Mouse (Mus musculus) hindbrain, embryonic 12.5 days (tissue): ENCODE data around the gene Pck1. TPM values are rescaled to one million over a fixed set of nuclear protein-coding genes. Genes with fewer than 3 reads are reported as not detected.
A peak's percentile ranks its signal among the peaks of the same experiment; 100 is the strongest.

Source experiments
- ATAC-seq: fragments of 200-750 bp; cut with Nextera tagmentation; 2 replicates; pipeline ENCODE4 v1.8.0; 2017; ENCODE audit warnings: moderate TSS enrichment; ENCODE audit not compliant: low FRiP score
- H3K27ac ChIP-seq: fragments of 300-500 bp; sonication (generic); 2 replicates; pipeline ENCODE4 v1.5.1; 2016; ENCODE audit warnings: mild to moderate bottlenecking
- H3K27me3 ChIP-seq: fragments of 300-500 bp; sonication (generic); 2 replicates; pipeline ENCODE4 v1.6.1; 2016; ENCODE audit warnings: mild to moderate bottlenecking
- H3K36me3 ChIP-seq: fragments of 300-500 bp; sonication (generic); 2 replicates; pipeline ENCODE4 v1.6.1; 2016; ENCODE audit warnings: mild to moderate bottlenecking
- H3K4me1 ChIP-seq: fragments of 300-500 bp; sonication (generic); 2 replicates; pipeline ENCODE4 v1.6.1; 2016
- H3K4me2 ChIP-seq: fragments of 300-500 bp; sonication (generic); replicated peaks from 2 replicates; pipeline ENCODE4 v1.6.1; 2016; ENCODE audit warnings: mild to moderate bottlenecking
- H3K4me3 ChIP-seq: fragments of 300-500 bp; sonication (generic); 2 replicates; pipeline ENCODE4 v1.5.1; 2016; ENCODE audit warnings: mild to moderate bottlenecking
- H3K9ac ChIP-seq: fragments of 300-500 bp; sonication (generic); 2 replicates; pipeline ENCODE4 v1.6.1; 2016; ENCODE audit warnings: mild to moderate bottlenecking, moderate library complexity
- H3K9me3 ChIP-seq: fragments of 300-500 bp; sonication (generic); replicated peaks from 2 replicates; pipeline ENCODE4 v1.6.1; 2016; ENCODE audit warnings: mild to moderate bottlenecking
- WGBS: fragments of 180-500 bp; shearing (Covaris S2); methylation state at CpG from one replicate; pipeline ENCODE4 v1.1.7; 2016; 5-methylcytosine and 5-hydroxymethylcytosine counted together
- polyA plus RNA-seq: library from polyadenylated mRNA; unstranded; fragments of >200 nt; fragmentation: Nextera tagmentation; extraction: Ambion mirVana; gene quantifications from 2 replicates; pipeline ENCODE4 v1.2.1, GENCODE M21; 2016

Gene Pck1
- polyA plus RNA-seq, 1 experiment from 2014 or later, result not detected

- Histone ChIP-seq H3K27ac (no peak overlapping the region), H3K4me1 (0 out of 2 replicates have a peak, but pooled peaks cover 5% of the 10 kb centered on the region), H3K36me3 (no peaks in the 10 kb centered on the region), H3K4me3 (no peak overlapping the region), H3K9me3 (no peaks in the 10 kb centered on the region), H3K9ac (no peak overlapping the region), H3K27me3 (peaks cover 4% of the 10 kb centered on the region; the same call in 1 of the 2 replicates), H3K4me2 (no peak overlapping the region)
- no peak for ATAC-seq
- 79% methylated on average over 2 of the region's 2 CpGs for WGBS
Observed at GRCm38 (mm10) chr2:173129111-173129510, 23.7 kb upstream of the Pck1 start.

- no peak overlapping the region for H3K9ac ChIP-seq
- peaks cover 4% of the 10 kb centered on the region; the same call in 1 of the 2 replicates for H3K27me3 ChIP-seq
- no peaks in the 10 kb centered on the region for H3K9me3 ChIP-seq
- H3K27ac ChIP-seq, result no peak overlapping the region
- H3K4me3 ChIP-seq, result no peak overlapping the region
- ATAC-seq, result no peak
- no peak overlapping the region for H3K4me2 ChIP-seq
- WGBS, result 83% methylated on average over 13 of the region's 13 CpGs
- H3K36me3 ChIP-seq, result no peaks in the 10 kb centered on the region
- H3K4me1 ChIP-seq, result 0 out of 2 replicates have a peak, but pooled peaks cover 5% of the 10 kb centered on the region
Observed at GRCm38 (mm10) chr2:173132262-173132661, 20.6 kb upstream of the Pck1 start.

DNA sequence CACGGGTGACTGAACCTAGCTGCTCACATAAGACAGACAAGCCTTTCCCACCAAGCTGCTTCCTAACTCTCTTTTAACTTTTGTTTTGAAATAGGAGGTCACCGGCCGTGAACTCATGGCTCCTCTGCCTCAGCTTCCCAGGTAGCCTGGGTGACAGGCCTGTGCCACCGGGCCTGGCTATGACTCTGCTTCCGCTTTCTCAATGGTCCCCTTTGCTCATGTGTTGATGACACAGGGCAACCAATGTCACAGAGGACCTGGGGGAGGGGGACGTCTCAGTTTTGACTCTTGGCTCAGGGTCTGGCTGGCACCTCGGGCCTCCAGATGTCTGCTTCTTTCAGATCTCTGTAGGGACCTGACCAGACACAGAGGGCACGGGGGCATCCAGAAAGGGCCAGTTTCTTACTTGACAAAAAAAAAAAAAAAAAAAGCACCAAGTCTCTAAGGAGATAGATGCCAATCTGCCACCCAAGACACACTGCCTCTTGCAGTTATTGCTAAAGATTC, 20.0 kb upstream of the Pck1 start:
- ATAC-seq, result no peak
- no peak overlapping the region for H3K4me2 ChIP-seq
- H3K9me3 ChIP-seq, result no peaks in the 10 kb centered on the region
- H3K9ac ChIP-seq, result no peak overlapping the region
- H3K4me3 ChIP-seq, result no peak overlapping the region
- no peak overlapping the region for H3K27ac ChIP-seq
- H3K4me1 ChIP-seq, result 0 out of 2 replicates have a peak, but pooled peaks cover 5% of the 10 kb centered on the region
- no peaks in the 10 kb centered on the region for H3K36me3 ChIP-seq
- H3K27me3 ChIP-seq, result peaks cover 4% of the 10 kb centered on the region; the same call in 1 of the 2 replicates
- 77% methylated on average over 8 of the region's 8 CpGs for WGBS

DNA sequence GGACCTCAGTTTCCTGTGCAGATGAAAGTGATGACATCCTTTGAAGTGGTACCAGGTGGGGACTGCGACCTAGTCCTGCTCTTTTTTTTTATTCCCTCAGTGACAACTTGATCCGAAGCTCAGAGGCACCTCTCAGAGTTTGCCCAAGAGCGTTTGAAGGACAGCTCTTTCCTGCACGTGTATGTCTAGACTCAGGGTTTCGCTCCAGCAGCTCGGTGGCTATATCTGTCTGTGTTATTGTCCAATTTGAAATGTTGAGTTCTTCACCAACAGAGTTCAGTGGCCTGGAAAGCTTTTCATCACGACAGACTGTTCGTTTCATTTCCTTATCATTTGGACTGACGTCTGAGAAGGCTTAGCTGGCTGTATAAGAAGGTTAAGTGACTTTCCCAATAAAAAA, 18.2 kb upstream of the Pck1 start:
- no peak for ATAC-seq
- no peaks in the 10 kb centered on the region for H3K36me3 ChIP-seq
- no peak overlapping the region for H3K27ac ChIP-seq
- H3K4me3 ChIP-seq, result no peak overlapping the region
- H3K27me3 ChIP-seq, result peaks cover 4% of the 10 kb centered on the region; the same call in 1 of the 2 replicates
- 65% methylated on average over 9 of the region's 9 CpGs for WGBS
- H3K4me1 ChIP-seq, result peaks cover 16% of the 10 kb centered on the region
- H3K4me2 ChIP-seq, result no peak overlapping the region
- no peaks in the 10 kb centered on the region for H3K9me3 ChIP-seq
- no peak overlapping the region for H3K9ac ChIP-seq

GRCm38 (mm10) chr2:173138323-173139239, 14.3 kb upstream of the Pck1 start:
- Histone ChIP-seq H3K4me3 (no peak overlapping the region), H3K4me2 (no peak overlapping the region), H3K9me3 (no peaks in the 10 kb centered on the region), H3K27me3 (no peaks in the 10 kb centered on the region), H3K9ac (no peak overlapping the region), H3K4me1 (peaks cover 11% of the 10 kb centered on the region), H3K27ac (no peak overlapping the region), H3K36me3 (no peaks in the 10 kb centered on the region)
- 45% methylated on average over 15 of the region's 15 CpGs for WGBS
- ATAC-seq, result peak; percentile 69

- Histone ChIP-seq H3K36me3 (no peaks in the 10 kb centered on the region), H3K9me3 (no peaks in the 10 kb centered on the region), H3K4me2 (no peak overlapping the region), H3K27ac (no peak overlapping the region), H3K4me1 (peaks cover 6% of the 10 kb centered on the region), H3K27me3 (no peaks in the 10 kb centered on the region), H3K4me3 (no peak overlapping the region), H3K9ac (no peak overlapping the region)
- 83% methylated on average over 11 of the region's 11 CpGs for WGBS
- ATAC-seq, result no peak
Observed at GRCm38 (mm10) chr2:173143611-173144010, 9.2 kb upstream of the Pck1 start.

GRCm38 (mm10) chr2:173145808-173146207, 7.0 kb upstream of the Pck1 start:
- no peaks in the 10 kb centered on the region for H3K4me1 ChIP-seq
- no peak overlapping the region for H3K4me3 ChIP-seq
- no peak overlapping the region for H3K9ac ChIP-seq
- WGBS, result 73% methylated on average over 3 of the region's 3 CpGs
- H3K4me2 ChIP-seq, result no peak overlapping the region
- H3K9me3 ChIP-seq, result no peaks in the 10 kb centered on the region
- no peak for ATAC-seq
- no peak overlapping the region for H3K27ac ChIP-seq
- no peaks in the 10 kb centered on the region for H3K36me3 ChIP-seq
- H3K27me3 ChIP-seq, result no peaks in the 10 kb centered on the region

- no peaks in the 10 kb centered on the region for H3K4me1 ChIP-seq
- H3K4me3 ChIP-seq, result no peak overlapping the region
- H3K27ac ChIP-seq, result no peak overlapping the region
- H3K9ac ChIP-seq, result no peak overlapping the region
- ATAC-seq, result no peak
- H3K36me3 ChIP-seq, result no peaks in the 10 kb centered on the region
- H3K9me3 ChIP-seq, result no peaks in the 10 kb centered on the region
- 78% methylated on average over 6 of the region's 6 CpGs for WGBS
- H3K27me3 ChIP-seq, result no peaks in the 10 kb centered on the region
- no peak overlapping the region for H3K4me2 ChIP-seq
Observed at GRCm38 (mm10) chr2:173146728-173147127, 6.1 kb upstream of the Pck1 start.

DNA sequence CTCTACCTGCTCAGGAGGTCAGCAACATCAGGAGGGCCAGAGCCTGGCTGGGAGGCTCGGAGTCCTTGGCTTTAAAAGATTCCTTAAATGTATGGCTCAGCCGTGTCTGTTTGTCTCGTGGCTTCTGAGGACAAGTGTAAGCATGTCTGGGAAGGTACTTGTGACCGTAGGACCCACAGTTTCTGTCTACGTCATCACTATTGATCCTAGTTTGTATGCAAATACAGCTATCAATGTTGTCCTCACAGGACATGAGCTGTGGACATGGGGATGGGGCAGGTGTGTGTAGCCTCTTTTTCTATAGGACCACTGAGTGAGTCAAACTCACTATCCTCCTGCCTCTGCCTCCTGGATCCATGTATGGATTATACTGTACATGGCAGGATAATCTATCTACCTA, 4.8 kb upstream of the Pck1 start:
- no peaks in the 10 kb centered on the region for H3K4me1 ChIP-seq
- no peak for ATAC-seq
- no peak overlapping the region for H3K27ac ChIP-seq
- no peak overlapping the region for H3K4me3 ChIP-seq
- 94% methylated on average over 5 of the region's 5 CpGs for WGBS
- no peaks in the 10 kb centered on the region for H3K27me3 ChIP-seq
- no peak overlapping the region for H3K4me2 ChIP-seq
- H3K36me3 ChIP-seq, result no peaks in the 10 kb centered on the region
- no peak overlapping the region for H3K9ac ChIP-seq
- no peaks in the 10 kb centered on the region for H3K9me3 ChIP-seq

DNA sequence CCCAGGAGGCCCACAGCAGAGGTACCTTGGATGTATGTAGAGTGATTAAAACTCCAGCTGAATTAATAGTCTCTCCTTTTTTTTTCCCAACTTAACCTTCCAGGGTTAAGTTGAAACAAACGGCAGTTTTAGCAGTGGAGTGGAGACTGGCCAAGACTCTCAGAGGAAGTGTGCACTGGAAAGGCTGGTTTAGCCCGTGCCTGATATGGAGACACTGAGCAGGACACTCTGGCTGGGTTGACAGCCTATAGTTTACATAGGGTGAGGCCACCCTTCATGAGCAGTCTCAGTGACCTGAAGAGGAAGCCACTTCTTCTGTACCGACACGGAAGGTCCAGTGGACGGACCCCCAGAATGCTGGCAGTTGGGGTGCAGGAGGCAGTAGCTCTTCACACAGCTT, 1.5 kb upstream of the Pck1 start:
- 95% methylated on average over 5 of the region's 5 CpGs for WGBS
- no peak overlapping the region for H3K9ac ChIP-seq
- H3K9me3 ChIP-seq, result no peaks in the 10 kb centered on the region
- no peaks in the 10 kb centered on the region for H3K27me3 ChIP-seq
- ATAC-seq, result no peak
- no peaks in the 10 kb centered on the region for H3K4me1 ChIP-seq
- no peak overlapping the region for H3K4me2 ChIP-seq
- H3K27ac ChIP-seq, result no peak overlapping the region
- H3K36me3 ChIP-seq, result no peaks in the 10 kb centered on the region
- no peak overlapping the region for H3K4me3 ChIP-seq

DNA sequence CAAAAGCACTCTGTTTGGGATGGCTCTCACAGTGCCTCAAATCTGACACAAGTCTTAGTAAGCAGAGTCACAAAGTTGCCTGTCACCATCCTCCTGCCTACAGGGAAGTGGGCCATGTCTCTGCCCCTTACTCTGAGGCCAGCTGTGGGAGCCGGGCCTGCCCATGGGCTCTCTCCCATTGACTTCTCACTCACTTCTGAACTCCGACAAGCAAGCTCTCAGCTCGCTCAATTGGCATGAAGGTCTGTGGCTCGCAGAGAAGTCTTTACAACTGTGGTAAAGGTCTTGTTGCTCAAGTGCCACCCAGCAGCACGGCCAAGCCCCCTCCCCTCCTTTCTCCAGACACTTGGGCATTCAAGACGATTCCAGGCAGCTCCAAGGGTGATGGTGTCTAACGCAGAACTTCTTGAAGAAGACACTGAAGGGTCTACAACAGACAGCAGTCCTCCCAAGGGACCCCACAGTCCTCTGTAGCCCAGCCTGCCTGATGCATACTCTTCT, 1.0 kb upstream of the Pck1 start:
- H3K9ac ChIP-seq, result no peak overlapping the region

DNA sequence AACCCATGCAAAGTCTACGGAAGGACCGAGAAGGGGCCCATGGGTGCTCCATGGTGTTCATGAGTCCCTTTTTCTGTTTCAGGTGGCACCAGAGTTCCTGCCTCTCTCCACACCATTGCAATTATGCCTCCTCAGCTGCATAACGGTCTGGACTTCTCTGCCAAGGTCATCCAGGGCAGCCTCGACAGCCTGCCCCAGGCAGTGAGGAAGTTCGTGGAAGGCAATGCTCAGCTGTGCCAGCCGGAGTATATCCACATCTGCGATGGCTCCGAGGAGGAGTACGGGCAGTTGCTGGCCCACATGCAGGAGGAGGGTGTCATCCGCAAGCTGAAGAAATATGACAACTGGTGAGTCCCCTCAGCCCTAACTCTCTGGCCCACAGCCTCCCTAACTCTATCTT, 418 bp downstream of the Pck1 start:
- Histone ChIP-seq H3K9me3 (no peaks in the 10 kb centered on the region), H3K27me3 (no peaks in the 10 kb centered on the region; the same call in 1 of the 2 replicates)
- ATAC-seq, result no peak

More for the DNA sequence above, 1.0 kb upstream of the Pck1 start:
- no peaks in the 10 kb centered on the region for H3K27me3 ChIP-seq
- H3K36me3 ChIP-seq, result no peaks in the 10 kb centered on the region
- WGBS, result 90% methylated on average over 7 of the region's 7 CpGs
- H3K4me3 ChIP-seq, result no peak overlapping the region
- H3K27ac ChIP-seq, result no peak overlapping the region
- no peak overlapping the region for H3K4me2 ChIP-seq
- no peak for ATAC-seq
- H3K9me3 ChIP-seq, result no peaks in the 10 kb centered on the region
- no peaks in the 10 kb centered on the region for H3K4me1 ChIP-seq

More for the DNA sequence above, 418 bp downstream of the Pck1 start:
- 90% methylated on average over 10 of the region's 10 CpGs for WGBS
- Histone ChIP-seq H3K4me1 (no peaks in the 10 kb centered on the region), H3K27ac (no peak overlapping the region), H3K4me3 (no peak overlapping the region), H3K9ac (no peak overlapping the region), H3K4me2 (no peak overlapping the region), H3K36me3 (no peaks in the 10 kb centered on the region)
